Mouse (Mus musculus): ENCODE measurements around the gene Npdc1. TPM values are rescaled to one million over a fixed set of nuclear protein-coding genes. Genes with fewer than 3 reads are reported as not detected.

Gene Npdc1
- polyA plus RNA-seq, 1 experiment from 2014 or later = 529 TPM

DNA sequence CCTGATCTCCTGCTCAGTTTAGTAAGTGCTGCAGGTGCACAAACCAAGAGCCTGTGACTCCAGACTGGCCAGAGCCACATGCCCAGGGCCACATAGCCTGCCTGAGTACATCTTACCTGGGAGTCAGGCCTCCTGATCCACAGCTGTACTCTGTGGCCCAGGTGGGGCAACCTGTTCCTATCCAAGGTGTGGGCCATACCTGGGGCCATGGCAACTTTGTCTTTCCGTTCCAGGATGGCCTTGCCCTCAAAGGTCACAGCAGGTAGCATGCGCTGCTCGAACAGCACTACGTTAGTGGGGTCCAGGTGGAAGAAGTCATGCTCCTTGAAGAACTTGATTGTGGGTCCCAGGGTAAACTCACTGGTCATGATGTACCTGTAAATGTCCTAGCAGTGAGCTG lies 34.8 kb upstream of the Npdc1 start:
- Histone ChIP-seq H3K27ac (ENCODE audit: low read length) (no peak overlapping the region), H3K4me2 (ENCODE audit: low read length) (no peak overlapping the region), H3K9ac (ENCODE audit: low read depth, low read length) (no peak overlapping the region), H3K4me3 (ENCODE audit: low read depth, low read length) (no peak overlapping the region), H3K9me3 (replicated peaks; ENCODE audit: control insufficient read depth, low read length, poor library complexity, severe bottlenecking) (no peaks in the 10 kb centered on the region), H3K36me3 (ENCODE audit: control insufficient read depth, insufficient read depth, low read length) (no peaks in the 10 kb centered on the region), H3K4me1 (ENCODE audit: control insufficient read depth, insufficient read depth, low read length) (0 out of 2 replicates have a peak, but pooled peaks cover 8% of the 10 kb centered on the region), H3K27me3 (ENCODE audit: control insufficient read depth, insufficient read depth, low read depth, low read length) (peaks cover 23% of the 10 kb centered on the region)
- no peak for ATAC-seq
- WGBS = 87% methylated on average over 4 of the region's 4 CpGs

DNA sequence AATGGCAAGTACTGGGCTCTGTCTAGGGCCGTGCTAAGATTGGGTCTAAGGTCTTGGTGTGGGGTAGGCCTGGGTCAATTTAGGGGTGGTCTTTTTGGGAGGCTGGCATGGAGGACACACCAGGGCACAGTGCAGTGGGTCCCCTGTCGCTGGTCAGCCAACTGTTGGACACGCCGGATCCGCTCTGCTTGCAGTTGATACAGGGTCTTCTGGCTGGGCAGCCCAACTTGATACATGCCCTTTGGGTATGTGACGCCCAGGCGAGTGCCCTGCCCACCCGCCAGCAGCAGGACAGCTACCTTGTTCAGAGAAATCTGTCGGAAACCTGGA lies 34.4 kb upstream of the Npdc1 start:
- 0 out of 2 replicates have a peak, but pooled peaks have one; percentile 19 for ATAC-seq
- H3K27me3 ChIP-seq (ENCODE audit: control insufficient read depth, insufficient read depth, low read depth, low read length) = peaks cover 23% of the 10 kb centered on the region
- peak overlapping the region; percentile 96 for H3K4me2 ChIP-seq (ENCODE audit: low read length)
- no peak overlapping the region for H3K27ac ChIP-seq (ENCODE audit: low read length)
- H3K4me1 ChIP-seq (ENCODE audit: control insufficient read depth, insufficient read depth, low read length) = 0 out of 2 replicates have a peak, but pooled peaks cover 8% of the 10 kb centered on the region
- H3K9ac ChIP-seq (ENCODE audit: low read depth, low read length) = peak overlapping the region; percentile 71; the same call in 1 of the 2 replicates
- H3K4me3 ChIP-seq (ENCODE audit: low read depth, low read length) = peak overlapping the region; percentile 52
- WGBS = 31% methylated on average over 9 of the region's 9 CpGs
- no peaks in the 10 kb centered on the region for H3K36me3 ChIP-seq (ENCODE audit: control insufficient read depth, insufficient read depth, low read length)
- no peaks in the 10 kb centered on the region for H3K9me3 ChIP-seq (replicated peaks; ENCODE audit: control insufficient read depth, low read length, poor library complexity, severe bottlenecking)

DNA sequence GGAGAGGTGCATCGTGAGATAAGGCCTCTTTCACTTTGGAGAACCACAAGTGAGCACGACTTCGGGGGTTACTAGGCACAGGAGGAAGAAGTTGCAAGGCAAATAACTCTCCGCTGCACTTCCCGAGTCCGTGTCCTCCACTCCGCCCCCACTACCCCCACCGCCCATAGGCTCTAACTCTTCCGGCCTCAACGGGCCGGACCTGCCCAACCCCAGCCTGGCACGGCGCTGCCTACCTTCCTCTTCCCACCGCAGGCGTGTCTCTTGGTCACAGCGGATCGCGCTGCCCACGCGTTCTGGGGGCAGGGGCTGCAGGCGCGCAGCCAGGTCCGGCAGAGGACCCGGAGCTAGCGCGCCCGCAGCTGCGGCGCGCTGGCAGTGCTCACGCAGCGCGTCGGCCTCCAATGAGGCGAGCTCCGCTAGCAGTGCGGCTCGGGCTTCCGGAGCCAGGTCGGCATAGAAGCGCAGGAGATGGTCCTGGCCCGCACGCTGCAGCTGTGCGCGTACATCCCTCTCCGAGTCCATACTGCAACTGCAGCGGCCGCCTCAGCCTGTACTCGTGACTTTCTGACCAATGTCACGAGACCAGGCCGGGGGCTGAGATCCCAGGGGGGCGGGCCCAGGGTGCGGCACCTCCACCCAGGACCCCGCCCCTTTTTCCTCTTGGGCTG lies 33.9 kb upstream of the Npdc1 start, which contains the start of gene Uap1l1:
TSS of gene Uap1l1 (minus strand) at position 592 of the 671 bp plus-strand sequence.
- WGBS = under 1% methylated on average over 54 of the region's 54 CpGs
- peak; percentile 73 for ATAC-seq
- Histone ChIP-seq H3K27ac (ENCODE audit: low read length) (no peak within 1 kb of the TSS), H3K9me3 (replicated peaks; ENCODE audit: control insufficient read depth, low read length, poor library complexity, severe bottlenecking) (no peaks in the 10 kb centered on the region), H3K9ac (ENCODE audit: low read depth, low read length) (peak within 1 kb of the TSS; percentile 71), H3K4me2 (ENCODE audit: low read length) (peak within 1 kb of the TSS; percentile 96), H3K36me3 (ENCODE audit: control insufficient read depth, insufficient read depth, low read length) (no peaks in the 10 kb centered on the region), H3K4me1 (ENCODE audit: control insufficient read depth, insufficient read depth, low read length) (0 out of 2 replicates have a peak, but pooled peaks cover 8% of the 10 kb centered on the region), H3K4me3 (ENCODE audit: low read depth, low read length) (peak within 1 kb of the TSS; percentile 52), H3K27me3 (ENCODE audit: control insufficient read depth, insufficient read depth, low read depth, low read length) (peaks cover 23% of the 10 kb centered on the region)

DNA sequence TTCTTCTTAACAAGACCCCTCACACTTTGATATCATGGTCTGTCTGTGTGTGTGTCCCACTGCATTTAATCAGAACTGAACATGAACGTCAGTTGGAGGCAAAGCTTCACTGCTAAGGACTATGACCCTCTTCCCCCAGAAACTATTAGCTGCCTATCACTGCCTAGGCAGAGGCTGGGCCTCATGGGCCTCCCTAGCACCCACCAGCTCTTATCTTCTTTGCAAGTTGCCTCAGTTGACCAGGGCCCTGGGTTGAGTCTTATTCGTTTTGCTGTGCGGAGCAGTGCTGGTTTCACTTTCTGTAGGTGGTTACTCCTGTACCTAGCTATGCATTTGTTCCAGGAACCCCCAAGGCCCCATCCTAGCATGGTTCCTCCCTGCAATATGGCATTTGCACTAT lies 29.2 kb upstream of the Npdc1 start:
- no peak for ATAC-seq
- 91% methylated on average over 3 of the region's 3 CpGs for WGBS
- H3K4me1 ChIP-seq (ENCODE audit: control insufficient read depth, insufficient read depth, low read length) = peaks cover 13% of the 10 kb centered on the region
- H3K9me3 ChIP-seq (replicated peaks; ENCODE audit: control insufficient read depth, low read length, poor library complexity, severe bottlenecking) = no peaks in the 10 kb centered on the region
- H3K9ac ChIP-seq (ENCODE audit: low read depth, low read length) = no peak overlapping the region
- H3K4me3 ChIP-seq (ENCODE audit: low read depth, low read length) = no peak overlapping the region
- peaks cover 9% of the 10 kb centered on the region for H3K27me3 ChIP-seq (ENCODE audit: control insufficient read depth, insufficient read depth, low read depth, low read length)
- H3K36me3 ChIP-seq (ENCODE audit: control insufficient read depth, insufficient read depth, low read length) = no peaks in the 10 kb centered on the region
- H3K27ac ChIP-seq (ENCODE audit: low read length) = no peak overlapping the region
- no peak overlapping the region for H3K4me2 ChIP-seq (ENCODE audit: low read length)

DNA sequence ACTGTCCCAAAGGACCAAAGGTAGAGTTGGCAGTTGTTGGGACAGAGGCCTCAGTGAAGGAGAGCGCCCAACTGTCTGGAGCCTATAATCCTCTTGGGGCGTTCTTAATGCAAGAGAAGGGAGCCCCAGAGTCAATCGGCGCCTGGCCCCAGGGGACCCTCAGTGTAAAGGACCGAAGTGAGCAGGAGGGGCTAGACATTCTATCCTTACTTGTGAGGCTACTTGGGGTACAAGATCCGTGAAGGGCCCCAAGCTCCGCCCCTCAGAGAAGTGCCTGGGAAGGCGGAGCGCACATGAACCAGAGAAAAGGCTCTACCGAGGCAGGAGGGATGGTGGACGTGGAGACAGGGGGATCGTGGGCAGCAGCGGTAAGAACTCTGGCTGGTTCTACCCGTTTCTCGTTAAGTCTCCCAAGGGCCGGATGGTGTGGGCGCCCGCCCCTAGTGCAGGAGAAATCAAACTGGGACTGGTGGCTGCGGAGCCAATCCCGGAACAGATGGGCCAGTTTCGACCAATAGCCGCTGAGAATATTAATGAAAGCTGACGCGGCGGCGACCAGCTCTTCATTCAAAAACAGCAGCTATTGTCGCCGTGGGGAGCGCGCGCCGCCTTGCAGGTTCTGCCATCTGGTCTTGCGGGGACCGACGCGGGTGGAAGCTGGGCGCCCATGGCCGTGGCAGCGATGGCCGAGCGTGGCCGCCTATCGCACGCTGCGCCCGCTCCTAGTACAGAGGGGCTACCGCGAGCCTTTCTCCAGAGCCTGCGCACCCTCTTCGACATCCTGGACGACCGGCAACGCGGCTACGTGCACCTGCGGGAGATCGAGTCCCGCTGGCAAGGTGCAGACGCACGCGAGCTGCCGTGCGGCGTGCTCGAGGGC lies 27.1 kb upstream of the Npdc1 start, which contains the start of gene Sapcd2:
TSS of gene Sapcd2 (plus strand) at position 558 of the 880 bp plus-strand sequence.
- Histone ChIP-seq H3K4me1 (ENCODE audit: control insufficient read depth, insufficient read depth, low read length) (peaks cover 7% of the 10 kb centered on the region), H3K4me2 (ENCODE audit: low read length) (peak within 1 kb of the TSS; percentile 80), H3K27ac (ENCODE audit: low read length) (peak within 1 kb of the TSS; percentile 19; the same call in 1 of the 2 replicates), H3K36me3 (ENCODE audit: control insufficient read depth, insufficient read depth, low read length) (no peaks in the 10 kb centered on the region), H3K27me3 (ENCODE audit: control insufficient read depth, insufficient read depth, low read depth, low read length) (peaks cover 3% of the 10 kb centered on the region; the same call in 1 of the 2 replicates), H3K4me3 (ENCODE audit: low read depth, low read length) (peak within 1 kb of the TSS; percentile 67), H3K9ac (ENCODE audit: low read depth, low read length) (peak within 1 kb of the TSS; percentile 71), H3K9me3 (replicated peaks; ENCODE audit: control insufficient read depth, low read length, poor library complexity, severe bottlenecking) (no peaks in the 10 kb centered on the region)
- WGBS = under 1% methylated on average over 65 of the region's 65 CpGs
- peak; percentile 94 for ATAC-seq

DNA sequence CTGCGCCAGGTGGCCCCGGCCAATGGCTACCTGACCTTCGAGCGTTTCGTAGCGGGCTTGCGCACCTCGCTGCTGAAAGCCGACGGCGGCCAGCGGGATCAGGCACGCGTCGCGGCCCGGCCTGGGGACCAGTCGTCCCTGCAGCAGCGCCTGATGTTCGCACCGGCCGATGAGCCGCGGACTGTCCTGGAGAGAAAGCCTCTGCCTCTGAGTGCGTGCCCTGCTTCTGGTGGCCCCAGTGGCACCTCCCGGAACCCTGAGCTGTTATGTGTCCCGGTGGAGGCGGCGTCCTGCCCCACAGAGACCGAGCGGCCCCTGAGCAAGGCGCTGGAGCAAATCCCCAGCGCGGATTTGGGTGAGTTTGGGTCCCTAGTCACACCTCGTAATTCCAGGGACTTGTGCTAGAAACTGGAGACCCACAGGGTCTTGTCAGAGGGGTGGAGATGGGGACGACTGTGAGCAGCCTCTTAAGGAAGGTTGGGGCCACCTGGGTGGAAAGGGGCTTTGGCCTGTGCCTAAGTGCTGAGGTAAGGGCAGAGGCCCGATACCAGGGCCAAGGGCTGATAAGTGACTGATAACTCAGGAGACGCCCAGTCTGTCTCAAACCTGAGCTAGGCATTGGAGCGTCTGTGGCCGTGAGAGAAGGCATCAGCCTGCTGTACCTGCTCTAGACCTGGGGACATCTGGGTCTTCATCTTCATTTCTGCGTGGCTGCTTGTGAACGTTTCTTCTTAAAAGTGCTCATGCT lies 26.3 kb upstream of the Npdc1 start:
- Histone ChIP-seq H3K4me3 (ENCODE audit: low read depth, low read length) (peak overlapping the region; percentile 67), H3K27me3 (ENCODE audit: control insufficient read depth, insufficient read depth, low read depth, low read length) (peaks cover 3% of the 10 kb centered on the region; the same call in 1 of the 2 replicates), H3K4me1 (ENCODE audit: control insufficient read depth, insufficient read depth, low read length) (peaks cover 7% of the 10 kb centered on the region), H3K4me2 (ENCODE audit: low read length) (peak overlapping the region; percentile 80), H3K36me3 (ENCODE audit: control insufficient read depth, insufficient read depth, low read length) (no peaks in the 10 kb centered on the region), H3K9ac (ENCODE audit: low read depth, low read length) (peak overlapping the region; percentile 71), H3K27ac (ENCODE audit: low read length) (no peak overlapping the region), H3K9me3 (replicated peaks; ENCODE audit: control insufficient read depth, low read length, poor library complexity, severe bottlenecking) (no peaks in the 10 kb centered on the region)
- ATAC-seq = peak; percentile 16
- 2% methylated on average over 42 of the region's 42 CpGs for WGBS

DNA sequence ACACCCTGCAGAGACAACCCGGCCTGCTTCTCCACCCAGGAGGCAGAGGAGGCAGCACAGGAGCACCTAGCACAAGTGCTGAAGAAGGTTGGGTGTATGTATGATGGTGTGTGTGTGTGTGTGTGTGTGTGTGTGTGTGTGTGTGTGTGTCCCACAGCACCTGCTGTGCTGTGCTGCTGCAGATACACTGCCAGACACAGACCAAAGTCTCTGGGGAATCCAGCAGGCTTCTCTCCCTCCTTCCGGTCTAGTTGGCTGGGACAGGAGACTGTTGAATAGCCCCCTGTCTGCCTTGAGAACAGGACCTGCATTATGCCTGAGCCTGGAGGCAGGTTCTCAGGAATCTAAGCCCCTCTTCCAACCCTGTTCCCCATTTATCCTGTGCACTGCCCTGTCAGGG lies 25.7 kb upstream of the Npdc1 start:
- Histone ChIP-seq H3K4me3 (ENCODE audit: low read depth, low read length) (peak overlapping the region; percentile 67), H3K36me3 (ENCODE audit: control insufficient read depth, insufficient read depth, low read length) (no peaks in the 10 kb centered on the region), H3K4me1 (ENCODE audit: control insufficient read depth, insufficient read depth, low read length) (peaks cover 7% of the 10 kb centered on the region), H3K9me3 (replicated peaks; ENCODE audit: control insufficient read depth, low read length, poor library complexity, severe bottlenecking) (no peaks in the 10 kb centered on the region), H3K27ac (ENCODE audit: low read length) (no peak overlapping the region), H3K27me3 (ENCODE audit: control insufficient read depth, insufficient read depth, low read depth, low read length) (peaks cover under 1% of the 10 kb centered on the region; the same call in 1 of the 2 replicates), H3K9ac (ENCODE audit: low read depth, low read length) (no peak overlapping the region), H3K4me2 (ENCODE audit: low read length) (peak overlapping the region; percentile 80)
- WGBS = 7% methylated on average over 2 of the region's 2 CpGs
- ATAC-seq = no peak

DNA sequence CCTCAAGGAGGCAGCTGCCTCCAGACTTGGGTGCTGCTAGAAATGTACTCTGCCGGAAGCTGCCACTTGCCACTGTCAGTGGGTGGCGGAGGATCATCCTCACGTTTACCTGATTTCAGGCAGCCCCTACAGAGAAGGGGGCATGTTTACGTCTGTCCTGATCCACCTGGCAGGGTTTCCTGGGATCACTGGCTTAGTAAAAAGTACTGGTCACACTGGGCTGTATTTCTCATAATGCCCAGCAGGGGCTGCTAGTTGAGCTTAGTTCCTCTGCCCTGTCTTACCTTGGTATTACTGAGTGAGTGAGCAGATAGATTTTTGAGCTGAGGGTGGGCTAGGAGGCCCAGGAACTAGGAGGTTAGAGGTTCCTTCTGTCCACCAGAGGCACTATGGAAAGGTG lies 22.6 kb upstream of the Npdc1 start:
- no peak overlapping the region for H3K9ac ChIP-seq (ENCODE audit: low read depth, low read length)
- no peak overlapping the region for H3K4me3 ChIP-seq (ENCODE audit: low read depth, low read length)
- no peak overlapping the region for H3K27ac ChIP-seq (ENCODE audit: low read length)
- WGBS = 57% methylated on average over 4 of the region's 4 CpGs
- H3K9me3 ChIP-seq (replicated peaks; ENCODE audit: control insufficient read depth, low read length, poor library complexity, severe bottlenecking) = no peaks in the 10 kb centered on the region
- no peaks in the 10 kb centered on the region for H3K36me3 ChIP-seq (ENCODE audit: control insufficient read depth, insufficient read depth, low read length)
- ATAC-seq = no peak
- no peaks in the 10 kb centered on the region for H3K27me3 ChIP-seq (ENCODE audit: control insufficient read depth, insufficient read depth, low read depth, low read length)
- no peak overlapping the region for H3K4me2 ChIP-seq (ENCODE audit: low read length)
- peaks cover 6% of the 10 kb centered on the region for H3K4me1 ChIP-seq (ENCODE audit: control insufficient read depth, insufficient read depth, low read length)

Data from midbrain, embryonic 16.5 days (tissue).